Mouse (Mus musculus) cerebellum, postnatal 10 days (tissue): ENCODE data around the gene Hist1h2ac.

Experiments
- DNase-seq, 2 experiments: peaks; one replicate each; pipeline ENCODE4 v3.0.0; 2021; ENCODE audit warnings: mixed read lengths in 2 of 2

Gene Hist1h2ac

DNA sequence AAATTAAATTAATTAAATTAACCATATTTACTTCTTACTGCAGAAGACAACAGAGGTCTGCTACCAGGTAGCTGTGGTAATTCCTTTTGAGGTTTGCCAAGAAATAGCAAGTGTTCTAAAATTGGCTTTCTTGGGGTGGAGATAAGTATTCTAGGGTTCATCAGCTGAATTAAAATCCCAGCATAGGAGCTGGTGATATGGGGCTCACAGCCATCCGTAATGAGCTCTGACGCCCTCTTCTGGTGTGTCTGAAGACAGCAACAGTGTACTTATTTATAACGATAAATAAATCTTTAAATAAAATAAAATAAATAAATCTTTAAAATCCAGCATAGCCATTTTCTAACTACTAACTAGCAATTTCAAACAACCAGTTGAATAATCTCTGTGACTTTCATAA, 16.0 kb upstream of the Hist1h2ac start:
- DNase-seq, result no peak

- DNase-seq, result peak in 1 of 2 experiments; percentile 10
Measured at GRCm38 (mm10) chr13:23698996-23699395, 15.2 kb upstream of the Hist1h2ac start.

GRCm38 (mm10) chr13:23698300-23698693, 14.5 kb upstream of the Hist1h2ac start, which contains the start of gene Hist1h4c:
TSS of gene Hist1h4c (minus strand) at chr13:23698454.
- DNase-seq, result peak; percentile 99

DNA sequence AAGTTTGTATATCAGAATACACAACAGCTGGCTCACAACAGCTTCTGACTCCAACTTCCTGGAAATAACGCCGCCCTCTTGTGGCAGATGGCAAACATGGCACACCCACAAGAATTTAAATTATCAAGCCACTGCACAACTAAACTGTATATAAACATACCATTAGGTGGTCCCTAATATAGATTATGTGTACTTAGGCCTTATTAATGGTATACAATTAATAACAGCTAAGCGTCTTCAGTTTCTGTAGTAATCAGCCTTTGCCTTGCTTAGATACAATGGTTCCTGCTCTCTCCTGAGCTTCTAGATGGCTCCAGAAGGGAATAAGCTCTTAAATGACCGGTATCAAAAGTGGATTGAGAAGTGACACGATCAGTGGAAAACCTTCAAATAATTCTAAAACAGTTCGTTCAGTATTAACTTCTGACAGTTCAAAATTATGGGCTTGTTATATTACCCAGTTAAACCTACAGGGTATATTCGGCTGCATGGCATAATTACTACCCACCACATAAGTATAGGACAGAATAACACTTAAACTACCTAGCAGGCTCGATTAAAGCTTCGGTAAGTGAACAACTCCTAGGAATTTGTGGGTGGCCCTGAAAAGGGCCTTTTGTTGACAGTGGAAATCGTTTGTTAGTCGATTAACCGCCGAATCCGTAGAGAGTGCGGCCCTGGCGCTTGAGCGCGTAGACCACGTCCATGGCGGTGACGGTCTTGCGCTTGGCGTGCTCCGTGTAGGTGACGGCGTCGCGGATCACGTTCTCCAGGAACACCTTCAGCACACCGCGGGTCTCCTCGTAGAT, 13.9 kb upstream of the Hist1h2ac start:
- peak; percentile 57 to 67 for DNase-seq

- DNase-seq, result peak in 1 of 2 experiments; percentile 11
Measured at GRCm38 (mm10) chr13:23696061-23696474, 12.3 kb upstream of the Hist1h2ac start.

DNA sequence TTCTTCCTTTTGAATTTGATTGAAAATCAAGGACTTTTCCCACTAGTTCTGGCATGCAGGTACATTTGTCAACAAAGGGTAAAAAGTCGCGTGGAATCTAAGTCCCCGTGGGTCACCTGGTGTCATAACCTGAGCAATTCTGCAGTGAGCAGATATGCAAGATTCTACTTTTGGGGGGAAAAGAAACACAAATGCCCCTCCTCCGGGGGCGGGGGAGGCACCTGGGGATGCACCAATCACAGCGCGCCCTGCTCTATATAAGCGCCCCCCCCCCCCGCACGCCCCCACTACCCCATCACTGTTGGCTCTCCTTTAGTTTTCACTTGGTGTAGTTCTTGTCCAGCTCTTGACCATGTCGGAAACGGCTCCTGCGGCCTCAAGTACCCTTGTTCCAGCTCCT, 11.8 kb upstream of the Hist1h2ac start, which contains the start of gene Hist1h1t:
Hist1h1t (plus strand) TSS at position 301 of the 400 bp plus-strand sequence.
- no peak for DNase-seq

DNA sequence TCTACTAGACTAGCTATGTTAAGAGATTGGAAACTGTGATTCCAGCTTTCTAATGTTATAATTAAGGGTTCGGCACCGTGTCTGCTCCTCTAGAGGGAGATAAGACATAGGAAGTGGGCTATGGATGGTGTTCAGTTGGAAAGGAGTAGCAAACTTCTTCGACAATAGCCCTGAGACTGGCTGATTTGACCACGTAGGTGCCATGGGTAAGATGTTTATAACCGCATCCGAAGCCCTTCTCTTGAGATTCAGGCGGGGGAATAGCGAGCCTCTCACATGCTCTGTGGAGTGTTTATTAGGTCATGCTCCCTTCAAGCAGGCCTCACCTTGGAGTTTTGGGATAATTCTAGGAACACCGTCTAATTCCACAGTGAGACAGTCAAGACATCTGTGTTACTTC, 11.2 kb upstream of the Hist1h2ac start:
- no peak for DNase-seq

- DNase-seq, result no peak
Measured at GRCm38 (mm10) chr13:23693856-23694440, 10.2 kb upstream of the Hist1h2ac start.

GRCm38 (mm10) chr13:23689459-23689858, 5.7 kb upstream of the Hist1h2ac start:
- no peak for DNase-seq

DNA sequence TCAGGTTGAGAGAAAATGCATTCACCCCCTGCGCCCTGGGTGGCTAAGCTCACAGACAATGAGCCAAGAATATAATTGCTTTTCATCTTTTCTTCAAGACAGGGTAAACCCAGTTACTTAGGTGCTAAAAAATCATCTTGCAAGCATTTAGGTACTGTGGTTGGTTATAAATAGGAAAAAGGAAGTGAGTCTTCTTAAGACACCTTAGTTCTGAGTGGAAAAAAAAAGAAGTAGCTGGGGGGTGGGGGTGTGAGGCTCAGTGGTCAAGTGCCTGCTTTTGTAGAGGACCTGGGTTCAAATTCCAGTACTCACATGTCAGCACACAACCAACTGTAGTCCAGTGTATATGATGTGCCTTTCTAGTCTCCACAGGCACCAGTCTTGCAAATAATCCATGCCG, 5.2 kb upstream of the Hist1h2ac start:
- no peak for DNase-seq

DNA sequence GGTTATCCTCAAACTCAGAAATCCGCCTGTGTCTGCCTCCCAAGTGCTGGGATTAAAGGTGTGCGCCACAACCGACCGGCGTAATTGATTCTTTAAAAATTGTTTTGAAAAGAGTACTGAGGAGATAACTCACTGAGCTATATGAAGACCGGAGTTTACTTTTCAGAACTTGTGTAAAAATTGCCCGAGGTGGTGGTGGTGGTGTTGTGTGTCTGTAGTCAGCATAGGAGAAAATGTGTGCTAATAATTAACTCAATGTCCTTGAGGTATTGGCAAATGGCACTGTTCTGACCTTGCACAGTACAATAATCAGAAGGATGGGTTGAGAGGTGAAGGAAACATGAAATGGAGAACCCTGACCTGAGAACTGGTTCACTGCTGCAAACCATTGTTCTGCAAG, 4.2 kb upstream of the Hist1h2ac start:
- no peak for DNase-seq

- no peak for DNase-seq
Measured at GRCm38 (mm10) chr13:23687181-23687580, 3.4 kb upstream of the Hist1h2ac start.

DNA sequence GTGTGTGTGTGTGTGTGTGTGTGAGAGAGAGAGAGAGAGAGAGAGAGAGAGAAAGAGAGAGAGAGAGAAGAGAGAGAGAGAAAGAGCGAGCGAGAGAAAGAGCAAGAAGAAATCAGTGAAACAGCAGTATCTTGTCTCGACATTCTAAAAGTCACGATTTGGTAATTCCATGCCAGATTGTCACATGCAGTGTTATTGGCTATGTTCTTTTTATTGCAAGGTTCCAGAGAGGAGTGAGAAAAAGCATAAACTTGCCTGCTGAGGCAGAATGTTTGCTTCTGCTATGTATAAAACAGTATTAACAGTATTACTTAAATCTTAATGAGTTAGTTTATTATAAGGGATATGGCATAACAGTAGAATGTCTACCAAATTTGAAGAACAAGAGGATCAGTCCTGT, 2.2 kb upstream of the Hist1h2ac start:
- peak in 1 of 2 experiments; percentile 16 for DNase-seq

- peak; percentile 6 to 36 for DNase-seq
Measured at GRCm38 (mm10) chr13:23685121-23685861, 1.5 kb upstream of the Hist1h2ac start.

DNA sequence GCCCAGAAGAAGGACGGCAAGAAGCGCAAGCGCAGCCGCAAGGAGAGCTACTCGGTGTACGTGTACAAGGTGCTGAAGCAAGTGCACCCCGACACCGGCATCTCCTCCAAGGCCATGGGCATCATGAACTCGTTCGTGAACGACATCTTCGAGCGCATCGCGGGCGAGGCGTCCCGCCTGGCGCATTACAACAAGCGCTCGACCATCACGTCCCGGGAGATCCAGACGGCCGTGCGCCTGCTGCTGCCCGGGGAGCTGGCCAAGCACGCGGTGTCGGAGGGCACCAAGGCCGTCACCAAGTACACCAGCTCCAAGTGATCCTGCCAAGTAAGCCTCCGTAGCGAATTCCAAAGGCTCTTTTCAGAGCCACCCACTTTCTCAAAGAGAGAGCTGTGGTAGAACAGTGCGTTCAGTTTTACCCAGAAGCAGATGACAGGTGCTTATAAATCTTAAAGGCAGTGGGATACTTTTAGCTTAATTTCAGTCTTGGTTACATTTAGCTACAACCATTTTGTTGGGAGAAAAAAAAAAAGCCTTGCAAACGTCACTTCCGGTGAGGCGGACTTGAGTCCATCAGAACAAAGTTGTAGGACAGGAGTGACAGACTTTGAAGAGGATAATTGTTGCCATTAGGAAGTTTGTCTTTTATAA, 672 bp upstream of the Hist1h2ac start:
- peak; percentile 63 to 79 for DNase-seq

GRCm38 (mm10) chr13:23682947-23683754, 597 bp downstream of the Hist1h2ac start:
- DNase-seq, result peak; percentile 11 to 31

- no peak for DNase-seq
Measured at GRCm38 (mm10) chr13:23682623-23682946, 1.2 kb downstream of the Hist1h2ac start.

GRCm38 (mm10) chr13:23681990-23682582, 1.7 kb downstream of the Hist1h2ac start:
- DNase-seq, result no peak

DNA sequence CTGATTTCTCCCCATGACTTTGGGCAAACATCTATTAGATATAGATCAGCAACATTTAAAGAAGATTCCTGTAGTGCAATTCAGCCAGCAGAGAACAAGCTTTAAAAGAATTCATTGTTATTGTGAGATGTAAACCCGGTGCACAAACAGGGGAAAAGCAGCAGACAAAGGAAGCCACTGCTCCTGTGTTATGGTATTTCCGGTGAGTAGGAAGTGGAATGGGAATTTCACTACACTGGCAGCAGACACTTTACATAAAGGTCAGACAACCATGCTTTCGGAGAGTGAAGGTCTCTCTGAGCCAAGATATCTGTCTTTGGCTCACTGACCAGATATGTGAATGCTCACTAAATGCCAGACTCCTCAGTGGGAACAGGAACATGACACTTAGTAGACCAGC, 21.2 kb downstream of the Hist1h2ac start:
- no peak for DNase-seq

- no peak for DNase-seq
Measured at GRCm38 (mm10) chr13:23659636-23660366, 23.9 kb downstream of the Hist1h2ac start.
